Mouse (Mus musculus): ENCODE measurements around the gene Mrps10. TPM values are rescaled to one million over a fixed set of nuclear protein-coding genes. Genes with fewer than 3 reads are reported as not detected.
"Not testable (repeated sequence)": the region's sequence is repeated elsewhere in the genome, so short reads cannot be mapped to it uniquely, and the experiment has no call there.

Mrps10 gene
- total RNA-seq, 1 experiment from 2014 or later: 39.2 TPM

- ATAC-seq (replicated peaks; ENCODE audit: insufficient number of reproducible peaks, low FRiP score, low TSS enrichment, poor library complexity, severe bottlenecking): no peak
Observed at GRCm38 (mm10) chr17:47373991-47374390, 5.3 kb downstream of the Mrps10 start.

GRCm38 (mm10) chr17:47376779-47377280 is 8.1 kb downstream of the Mrps10 start:
- no peak for ATAC-seq (replicated peaks; ENCODE audit: insufficient number of reproducible peaks, low FRiP score, low TSS enrichment, poor library complexity, severe bottlenecking)

GRCm38 (mm10) chr17:47378133-47378532 is 9.4 kb downstream of the Mrps10 start:
- ATAC-seq (replicated peaks; ENCODE audit: insufficient number of reproducible peaks, low FRiP score, low TSS enrichment, poor library complexity, severe bottlenecking): no peak

GRCm38 (mm10) chr17:47381917-47382316 is 13.2 kb downstream of the Mrps10 start:
- ATAC-seq (replicated peaks; ENCODE audit: insufficient number of reproducible peaks, low FRiP score, low TSS enrichment, poor library complexity, severe bottlenecking): no peak

- ATAC-seq (replicated peaks; ENCODE audit: insufficient number of reproducible peaks, low FRiP score, low TSS enrichment, poor library complexity, severe bottlenecking): no peak
Observed at GRCm38 (mm10) chr17:47383266-47383665, 14.6 kb downstream of the Mrps10 start.

- no peak for ATAC-seq (replicated peaks; ENCODE audit: insufficient number of reproducible peaks, low FRiP score, low TSS enrichment, poor library complexity, severe bottlenecking)
Observed at GRCm38 (mm10) chr17:47384064-47384463, 15.4 kb downstream of the Mrps10 start.

- no peak for ATAC-seq (replicated peaks; ENCODE audit: insufficient number of reproducible peaks, low FRiP score, low TSS enrichment, poor library complexity, severe bottlenecking)
Observed at GRCm38 (mm10) chr17:47385145-47385544, 16.5 kb downstream of the Mrps10 start, which contains the start of gene Guca1b. Gene Guca1b (plus strand): TSS chr17:47385393.

- 0 out of 2 replicates have a peak, but pooled peaks have one; percentile 47 for ATAC-seq (replicated peaks; ENCODE audit: insufficient number of reproducible peaks, low FRiP score, low TSS enrichment, poor library complexity, severe bottlenecking)
Observed at GRCm38 (mm10) chr17:47386649-47387048, 18.0 kb downstream of the Mrps10 start.

GRCm38 (mm10) chr17:47394223-47394869 is 25.7 kb downstream of the Mrps10 start:
- 0 out of 2 replicates have a peak, but pooled peaks have one; percentile 29 for ATAC-seq (replicated peaks; ENCODE audit: insufficient number of reproducible peaks, low FRiP score, low TSS enrichment, poor library complexity, severe bottlenecking)

- peak; percentile 88 for ATAC-seq (replicated peaks; ENCODE audit: insufficient number of reproducible peaks, low FRiP score, low TSS enrichment, poor library complexity, severe bottlenecking)
Observed at GRCm38 (mm10) chr17:47395376-47395913, 26.8 kb downstream of the Mrps10 start.

- no peak for ATAC-seq (replicated peaks; ENCODE audit: insufficient number of reproducible peaks, low FRiP score, low TSS enrichment, poor library complexity, severe bottlenecking)
Observed at GRCm38 (mm10) chr17:47399091-47399490, 30.4 kb downstream of the Mrps10 start.

- no peak for ATAC-seq (replicated peaks; ENCODE audit: insufficient number of reproducible peaks, low FRiP score, low TSS enrichment, poor library complexity, severe bottlenecking)
Observed at GRCm38 (mm10) chr17:47400451-47400850, 31.8 kb downstream of the Mrps10 start, which contains the start of gene Guca1a. Gene Guca1a (minus strand): TSS chr17:47400584.

GRCm38 (mm10) chr17:47407717-47408557 is 39.2 kb downstream of the Mrps10 start:
- peak; percentile 30; the same call in 1 of the 2 replicates for ATAC-seq (replicated peaks; ENCODE audit: insufficient number of reproducible peaks, low FRiP score, low TSS enrichment, poor library complexity, severe bottlenecking)

GRCm38 (mm10) chr17:47408558-47408898 is 39.8 kb downstream of the Mrps10 start:
- peak; percentile 82 for ATAC-seq (replicated peaks; ENCODE audit: insufficient number of reproducible peaks, low FRiP score, low TSS enrichment, poor library complexity, severe bottlenecking)

GRCm38 (mm10) chr17:47409897-47410861 is 41.5 kb downstream of the Mrps10 start:
- ATAC-seq (replicated peaks; ENCODE audit: insufficient number of reproducible peaks, low FRiP score, low TSS enrichment, poor library complexity, severe bottlenecking): not testable (repeated sequence)

GRCm38 (mm10) chr17:47420195-47420594 is 51.5 kb downstream of the Mrps10 start:
- ATAC-seq (replicated peaks; ENCODE audit: insufficient number of reproducible peaks, low FRiP score, low TSS enrichment, poor library complexity, severe bottlenecking): no peak

GRCm38 (mm10) chr17:47421566-47421965 is 52.9 kb downstream of the Mrps10 start:
- ATAC-seq (replicated peaks; ENCODE audit: insufficient number of reproducible peaks, low FRiP score, low TSS enrichment, poor library complexity, severe bottlenecking): no peak

GRCm38 (mm10) chr17:47422616-47423015 is 53.9 kb downstream of the Mrps10 start:
- not testable (repeated sequence) for ATAC-seq (replicated peaks; ENCODE audit: insufficient number of reproducible peaks, low FRiP score, low TSS enrichment, poor library complexity, severe bottlenecking)

Measured in monocyte, adult 5-6 weeks (primary cell).